Mouse (Mus musculus) testis, adult 2 months (tissue): ENCODE results near the gene D630045J12Rik.

ENCODE experiments used
- CTCF ChIP-seq: fragments of 200-500 bp; IDR thresholded peaks from 2 replicates; pipeline ENCODE4 v1.5.1; 2012; ENCODE audit warnings: low read depth, mild to moderate bottlenecking, inconsistent platforms, low read length, moderate library complexity; ENCODE audit not compliant: control insufficient read depth, insufficient read depth, insufficient replicate concordance
- POLR2A ChIP-seq: fragments of 200-500 bp; IDR thresholded peaks from 2 replicates; pipeline ENCODE4 v1.6.1; 2012; ENCODE audit warnings: low read depth, mild to moderate bottlenecking, inconsistent platforms, low read length, moderate library complexity; ENCODE audit not compliant: control insufficient read depth

DNA sequence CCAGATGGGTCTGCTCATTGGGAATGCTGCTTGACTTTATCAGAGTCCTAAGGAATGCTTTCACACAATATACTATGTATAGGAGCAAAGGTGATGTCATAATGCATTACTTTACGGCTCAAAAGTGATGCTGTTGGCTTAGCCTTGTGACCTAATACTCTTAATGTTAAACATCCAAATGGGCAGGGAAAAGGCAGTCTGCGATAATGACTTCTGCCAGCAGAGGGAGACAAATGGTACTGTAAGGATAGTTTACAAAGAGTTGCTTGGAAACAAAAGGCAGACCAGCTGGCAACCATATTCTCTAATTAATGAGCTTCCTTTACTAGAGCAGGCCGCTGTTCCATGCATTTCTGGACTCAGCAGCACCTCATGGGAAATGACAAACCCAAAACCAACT is 93.7 kb downstream of the D630045J12Rik start:
- TF ChIP-seq CTCF (peak; percentile 11; the same call in 1 of the 2 replicates), POLR2A (no peak)
